Mouse (Mus musculus) forebrain, embryonic 16.5 days (tissue): Measurements from ENCODE around the gene Thegl. TPM values are rescaled to one million over a fixed set of nuclear protein-coding genes. Genes with fewer than 3 reads are reported as not detected.
A peak's percentile ranks its signal among the peaks of the same experiment; 100 is the strongest.

Experiments
- ATAC-seq: fragments of 200-750 bp; cut with Nextera tagmentation; 2 replicates; pipeline ENCODE4 v1.8.0; 2017; ENCODE audit warnings: mild to moderate bottlenecking, moderate library complexity
- H3K27ac ChIP-seq: fragments of 300-500 bp; sonication (generic); 2 replicates; pipeline ENCODE4 v1.5.1; 2014; ENCODE audit warnings: low read length, control low read depth
- H3K27me3 ChIP-seq: fragments of 300-500 bp; sonication (generic); replicated peaks from 2 replicates; pipeline ENCODE4 v1.6.1; 2014; ENCODE audit warnings: low read length; ENCODE audit not compliant: control insufficient read depth, insufficient read depth
- H3K36me3 ChIP-seq: fragments of 300-500 bp; sonication (generic); 2 replicates; pipeline ENCODE4 v1.6.1; 2014; ENCODE audit not compliant: control insufficient read depth, insufficient read depth
- H3K4me1 ChIP-seq: fragments of 300-500 bp; sonication (generic); replicated peaks from 2 replicates; pipeline ENCODE4 v1.6.1; 2014; ENCODE audit warnings: low read length; ENCODE audit not compliant: control insufficient read depth, insufficient read depth
- H3K4me2 ChIP-seq: fragments of 300-500 bp; sonication (generic); 2 replicates; pipeline ENCODE4 v1.6.1; 2014; ENCODE audit warnings: mild to moderate bottlenecking, low read length, control low read depth
- H3K4me3 ChIP-seq: fragments of 300-500 bp; sonication (generic); replicated peaks from 2 replicates; pipeline ENCODE4 v1.5.1; 2014; ENCODE audit warnings: mild to moderate bottlenecking, low read length, control low read depth
- H3K9ac ChIP-seq: fragments of 300-500 bp; sonication (generic); replicated peaks from 2 replicates; pipeline ENCODE4 v1.6.1; 2014; ENCODE audit warnings: low read depth, low read length, control low read depth
- H3K9me3 ChIP-seq: fragments of 300-500 bp; sonication (generic); 2 replicates; pipeline ENCODE4 v1.6.1; 2016; ENCODE audit warnings: low read length; ENCODE audit not compliant: control insufficient read depth
- WGBS: fragments of 180-500 bp; shearing (Covaris S2); extraction: QIAGEN DNeasy Blood & Tissue Kit; methylation state at CpG from one replicate; pipeline ENCODE4 v1.1.7; 2014; 5-methylcytosine and 5-hydroxymethylcytosine counted together
- polyA plus RNA-seq: library from polyadenylated mRNA; unstranded; fragments of >200 nt; fragmentation: Nextera tagmentation; extraction: Ambion mirVana; gene quantifications from 2 replicates; pipeline ENCODE4 v1.2.1, GENCODE M21; 2015

The Thegl gene
- polyA plus RNA-seq, 1 experiment from 2014 or later, result 0.80 TPM

DNA sequence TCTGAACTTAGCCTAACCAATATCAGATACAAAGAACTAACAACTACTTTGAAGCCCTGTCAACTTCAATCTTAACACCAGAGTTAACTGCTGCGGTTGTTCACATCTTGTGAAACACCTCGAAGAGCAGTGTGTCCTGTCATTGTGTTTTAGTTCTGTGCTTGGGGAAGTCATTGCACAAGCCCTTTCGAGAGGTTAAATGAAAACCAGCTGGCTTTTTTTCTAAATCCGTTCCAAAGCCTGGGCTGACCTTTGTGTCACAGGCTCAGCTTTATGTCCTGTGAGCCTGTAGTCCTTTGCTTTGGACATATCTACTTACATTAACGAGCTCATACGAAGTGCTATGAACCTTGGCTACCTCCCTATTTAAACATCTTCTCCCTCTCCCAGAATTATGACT, 81.9 kb downstream of the Thegl start:
- no peaks in the 10 kb centered on the region for H3K36me3 ChIP-seq
- no peak for ATAC-seq
- H3K9ac ChIP-seq, result no peak overlapping the region
- 36% methylated on average over 6 of the region's 6 CpGs for WGBS
- peaks cover 5% of the 10 kb centered on the region for H3K4me1 ChIP-seq
- no peak overlapping the region for H3K4me2 ChIP-seq
- no peak overlapping the region for H3K27ac ChIP-seq
- H3K27me3 ChIP-seq, result peaks cover 11% of the 10 kb centered on the region
- H3K9me3 ChIP-seq, result no peaks in the 10 kb centered on the region
- no peak overlapping the region for H3K4me3 ChIP-seq

DNA sequence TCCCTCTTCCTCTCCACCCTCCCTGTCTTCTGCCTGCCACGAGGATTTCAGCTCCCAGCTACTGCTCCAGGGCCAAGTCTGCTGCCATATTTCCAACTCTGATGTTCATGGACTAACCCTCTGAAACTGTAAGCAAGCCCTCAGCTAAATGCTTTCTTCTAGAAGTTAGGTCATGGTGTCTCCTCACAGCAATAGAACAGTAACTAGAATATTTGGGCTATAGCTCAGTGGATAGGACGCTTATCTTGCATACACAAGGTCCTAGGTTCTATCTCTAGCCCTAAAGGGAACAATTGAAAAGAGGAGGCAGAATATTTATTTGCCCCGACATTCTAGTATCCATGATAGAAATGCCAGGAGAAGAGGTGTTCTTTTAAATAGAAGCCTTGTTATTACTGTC, 83.1 kb downstream of the Thegl start:
- peaks cover 11% of the 10 kb centered on the region for H3K4me1 ChIP-seq
- H3K36me3 ChIP-seq, result no peaks in the 10 kb centered on the region
- H3K9me3 ChIP-seq, result no peaks in the 10 kb centered on the region
- no peak overlapping the region for H3K4me2 ChIP-seq
- 85% methylated on average over 3 of the region's 3 CpGs for WGBS
- H3K9ac ChIP-seq, result no peak overlapping the region
- no peak overlapping the region for H3K4me3 ChIP-seq
- ATAC-seq, result no peak
- peaks cover 9% of the 10 kb centered on the region for H3K27me3 ChIP-seq
- no peak overlapping the region for H3K27ac ChIP-seq

DNA sequence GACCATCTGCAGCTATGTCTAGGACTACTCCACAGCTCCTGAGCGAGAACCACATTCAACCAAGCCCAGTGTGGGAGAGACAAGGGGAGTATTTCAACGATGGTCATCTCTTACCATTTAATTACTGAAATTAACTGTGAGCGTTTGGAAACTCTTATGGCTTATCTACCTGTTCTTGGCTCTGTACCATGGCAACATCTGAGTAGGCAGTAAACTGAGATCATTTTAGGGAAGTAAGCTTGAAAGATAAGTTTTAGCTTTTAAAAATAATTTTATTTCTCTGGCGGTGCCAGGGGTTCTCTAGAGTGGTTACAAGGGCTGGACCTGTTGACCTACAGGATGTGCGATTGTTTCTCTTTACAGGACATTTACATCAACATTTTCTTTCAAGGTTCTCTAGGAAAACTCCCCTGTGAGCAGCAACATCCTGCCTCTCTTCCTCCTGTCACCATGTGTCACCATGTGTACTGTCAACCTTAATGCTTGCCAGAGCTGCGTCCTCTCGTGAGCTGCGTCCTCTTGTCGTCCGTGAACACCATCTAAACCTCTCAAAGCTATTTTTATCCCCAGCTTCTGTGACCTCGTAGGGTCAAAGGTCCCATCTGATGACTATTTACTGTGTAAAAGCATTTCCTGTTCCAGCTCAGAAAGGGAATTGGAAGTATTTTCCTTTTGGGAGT, 83.6 kb downstream of the Thegl start:
- ATAC-seq, result no peak
- H3K4me2 ChIP-seq, result no peak overlapping the region
- no peaks in the 10 kb centered on the region for H3K36me3 ChIP-seq
- peaks cover 9% of the 10 kb centered on the region for H3K27me3 ChIP-seq
- 89% methylated on average over 11 of the region's 11 CpGs for WGBS
- H3K27ac ChIP-seq, result no peak overlapping the region
- H3K4me1 ChIP-seq, result peaks cover 7% of the 10 kb centered on the region
- no peak overlapping the region for H3K9ac ChIP-seq
- no peak overlapping the region for H3K4me3 ChIP-seq
- H3K9me3 ChIP-seq, result no peaks in the 10 kb centered on the region

DNA sequence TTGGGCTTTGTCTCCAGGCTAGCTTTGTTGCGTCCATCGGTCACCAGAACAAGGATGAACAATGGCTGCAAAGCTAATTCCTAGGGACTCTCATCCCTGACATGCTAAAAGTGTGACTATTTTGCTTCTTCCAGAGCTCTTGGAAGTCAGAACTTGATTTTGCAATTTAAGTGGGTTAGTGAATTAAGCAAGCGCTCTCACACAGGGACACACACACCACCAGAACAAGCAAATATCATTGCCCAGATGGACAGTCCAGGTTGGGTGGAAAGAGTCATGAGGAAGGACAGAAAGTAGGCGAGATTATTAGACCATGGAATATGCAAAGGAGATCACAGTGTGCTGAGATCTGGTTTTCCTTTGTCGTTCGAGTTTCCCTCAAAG, 84.2 kb downstream of the Thegl start:
- H3K27me3 ChIP-seq, result peaks cover 9% of the 10 kb centered on the region
- no peak for ATAC-seq

DNA sequence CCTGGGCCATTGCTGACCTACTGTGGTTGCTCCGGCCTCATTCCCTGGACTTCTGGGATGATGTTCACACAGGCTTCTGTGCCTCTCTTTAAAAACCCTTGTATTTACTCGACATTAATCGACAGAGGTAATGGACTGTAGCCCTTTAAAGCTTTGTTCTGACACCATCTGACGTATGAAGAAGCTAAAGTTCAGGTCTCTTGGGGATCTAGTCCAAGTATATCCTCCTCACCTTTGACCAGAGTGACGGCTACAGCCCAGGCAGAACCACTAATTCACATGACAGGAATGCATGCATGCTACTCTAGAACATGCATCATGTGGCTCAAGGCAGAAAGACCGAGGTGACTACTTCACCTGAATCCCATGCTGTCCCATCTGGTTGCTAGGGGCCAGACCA, 84.9 kb downstream of the Thegl start:
- Histone ChIP-seq H3K4me2 (no peak overlapping the region), H3K27me3 (peaks cover 8% of the 10 kb centered on the region)
- WGBS, result 89% methylated on average over 6 of the region's 6 CpGs

More for the DNA sequence above, 84.2 kb downstream of the Thegl start:
- H3K9ac ChIP-seq, result no peak overlapping the region
- no peak overlapping the region for H3K4me3 ChIP-seq
- peaks cover 7% of the 10 kb centered on the region for H3K4me1 ChIP-seq
- no peaks in the 10 kb centered on the region for H3K9me3 ChIP-seq
- WGBS, result 90% methylated on average over 6 of the region's 6 CpGs
- H3K36me3 ChIP-seq, result no peaks in the 10 kb centered on the region
- no peak overlapping the region for H3K27ac ChIP-seq
- H3K4me2 ChIP-seq, result no peak overlapping the region

DNA sequence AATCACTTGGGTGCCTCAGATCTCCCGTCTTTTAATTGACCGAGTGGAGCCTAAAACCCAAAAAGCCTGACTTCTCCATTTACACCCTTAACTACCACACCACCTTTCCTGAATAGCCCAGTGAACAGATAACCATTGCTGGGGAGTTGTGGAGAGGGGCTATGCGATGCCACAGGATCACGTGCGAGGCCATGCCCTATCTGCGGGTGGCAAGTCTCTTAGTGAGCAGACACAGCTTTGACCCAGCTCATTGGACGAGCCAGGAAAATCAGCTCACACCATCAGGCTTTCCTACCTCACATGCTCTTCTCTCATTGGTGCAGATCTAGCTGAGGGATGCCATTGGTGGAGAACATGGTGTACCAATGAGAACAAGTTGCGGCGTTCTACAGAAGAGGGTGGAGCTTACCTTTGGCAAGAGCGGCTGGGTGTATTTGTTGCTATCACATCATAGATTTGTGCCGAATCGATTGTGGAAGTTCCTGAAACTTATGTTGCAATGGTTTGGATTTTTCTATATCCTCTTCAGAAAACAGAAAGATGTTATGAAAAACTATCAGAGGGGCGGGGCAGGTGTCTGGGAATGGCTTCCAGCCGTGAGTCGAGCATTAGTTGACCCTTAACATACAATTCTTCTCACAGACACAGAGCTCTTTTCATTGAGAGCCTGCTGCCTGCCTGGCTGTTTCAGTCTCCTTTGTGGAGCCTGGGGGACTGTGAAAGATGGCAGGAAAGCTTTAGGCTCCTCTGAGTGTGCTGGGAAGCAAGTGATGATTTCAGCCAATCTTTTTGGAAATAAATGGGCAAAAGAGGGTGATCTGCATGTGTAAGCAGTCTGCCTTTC, 86.9 kb downstream of the Thegl start:
- no peak overlapping the region for H3K4me2 ChIP-seq
- H3K9ac ChIP-seq, result no peak overlapping the region
- WGBS, result 57% methylated on average over 15 of the region's 15 CpGs
- H3K9me3 ChIP-seq, result no peaks in the 10 kb centered on the region
- H3K4me3 ChIP-seq, result no peak overlapping the region
- no peak overlapping the region for H3K27ac ChIP-seq
- peaks cover 3% of the 10 kb centered on the region; the same call in 1 of the 2 replicates for H3K27me3 ChIP-seq
- peak; percentile 68 for ATAC-seq
- peaks cover 7% of the 10 kb centered on the region for H3K4me1 ChIP-seq
- H3K36me3 ChIP-seq, result no peaks in the 10 kb centered on the region

More for the DNA sequence above, 84.9 kb downstream of the Thegl start:
- Histone ChIP-seq H3K27ac (no peak overlapping the region), H3K9ac (no peak overlapping the region), H3K9me3 (no peaks in the 10 kb centered on the region), H3K4me3 (no peak overlapping the region), H3K4me1 (peaks cover 7% of the 10 kb centered on the region), H3K36me3 (no peaks in the 10 kb centered on the region)
- ATAC-seq, result no peak

DNA sequence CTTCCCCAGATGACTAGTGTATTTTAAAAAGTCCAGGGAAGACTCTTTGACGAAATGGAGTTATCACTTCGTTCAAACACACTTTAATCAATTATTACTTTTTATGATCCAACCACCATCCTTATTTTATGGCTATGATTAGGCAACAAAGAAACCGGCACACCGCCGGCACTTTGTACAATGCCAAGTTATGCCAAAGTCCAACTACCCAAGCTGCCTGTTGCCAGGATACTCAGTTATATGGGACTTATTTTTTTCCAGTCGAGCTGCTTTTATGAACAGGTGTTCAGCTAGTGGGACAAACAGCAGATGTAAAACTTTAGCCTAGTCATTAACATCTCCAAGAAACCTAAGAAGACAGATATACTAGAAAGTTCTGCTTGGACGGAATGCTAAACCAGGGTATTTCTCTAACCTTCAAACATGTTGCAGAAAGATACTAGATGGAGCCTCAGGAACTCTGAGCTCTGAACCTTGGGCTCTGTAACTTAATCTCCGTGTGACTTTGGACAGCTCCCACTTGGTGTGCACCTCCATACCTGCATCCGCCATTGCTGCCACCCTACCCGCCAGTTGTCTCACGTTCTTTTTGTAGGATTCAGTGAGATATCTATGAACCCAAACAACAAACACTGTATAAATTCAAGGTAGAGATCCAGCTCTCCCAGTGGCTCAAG, 91.5 kb downstream of the Thegl start:
- Histone ChIP-seq H3K9ac (no peak overlapping the region), H3K9me3 (no peaks in the 10 kb centered on the region), H3K4me2 (no peak overlapping the region), H3K27me3 (no peaks in the 10 kb centered on the region), H3K36me3 (no peaks in the 10 kb centered on the region), H3K27ac (no peak overlapping the region), H3K4me3 (no peak overlapping the region), H3K4me1 (peaks cover 7% of the 10 kb centered on the region)
- no peak for ATAC-seq
- 92% methylated on average over 11 of the region's 11 CpGs for WGBS

DNA sequence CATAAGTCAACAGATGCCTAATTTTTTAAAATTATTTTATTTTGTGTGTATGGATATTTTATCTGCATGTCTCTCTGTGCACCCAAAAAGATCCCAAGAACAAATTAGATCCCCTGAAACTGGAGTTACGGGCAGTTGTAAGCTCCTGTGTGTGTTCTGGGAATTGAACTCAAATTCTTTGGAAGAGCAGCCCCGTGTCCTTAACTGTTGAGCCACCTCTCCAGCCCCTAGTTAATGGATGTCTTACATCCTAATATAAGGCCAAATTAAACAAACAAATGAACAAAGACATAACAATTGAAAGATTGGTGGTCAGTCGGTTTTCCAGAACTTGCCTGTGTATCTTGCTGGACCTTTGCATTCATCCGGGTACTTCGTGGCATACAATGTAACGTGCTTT, 93.0 kb downstream of the Thegl start:
- no peak overlapping the region for H3K4me2 ChIP-seq
- WGBS, result 95% methylated on average over 6 of the region's 6 CpGs
- no peak for ATAC-seq
- no peak overlapping the region for H3K4me3 ChIP-seq
- no peaks in the 10 kb centered on the region for H3K36me3 ChIP-seq
- H3K27ac ChIP-seq, result no peak overlapping the region
- H3K9me3 ChIP-seq, result no peaks in the 10 kb centered on the region
- H3K4me1 ChIP-seq, result peaks cover under 1% of the 10 kb centered on the region; the same call in 1 of the 2 replicates
- no peak overlapping the region for H3K9ac ChIP-seq
- no peaks in the 10 kb centered on the region for H3K27me3 ChIP-seq

DNA sequence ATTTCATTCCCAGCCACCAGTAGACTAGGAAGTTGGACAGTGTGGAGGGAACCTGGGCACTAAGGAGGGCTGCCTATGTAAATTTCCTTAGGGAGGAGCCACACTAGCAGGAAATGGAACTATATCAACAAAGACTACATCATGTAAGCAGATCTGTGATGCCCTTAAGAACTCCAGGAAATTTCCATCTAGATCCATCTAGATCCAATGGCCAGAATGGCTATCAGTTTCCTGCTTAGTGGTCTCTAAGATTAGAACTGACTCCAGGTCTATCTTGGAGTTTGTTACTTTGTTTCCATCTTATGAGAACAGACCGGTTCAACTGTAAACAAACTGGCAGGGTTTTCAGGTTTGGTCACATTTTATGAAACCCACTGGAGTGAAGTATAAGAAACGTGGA, 94.0 kb downstream of the Thegl start:
- H3K27me3 ChIP-seq, result no peaks in the 10 kb centered on the region
- H3K4me1 ChIP-seq, result peaks cover 4% of the 10 kb centered on the region
- no peaks in the 10 kb centered on the region for H3K9me3 ChIP-seq
- H3K27ac ChIP-seq, result no peak overlapping the region
- no peak for ATAC-seq
- no peaks in the 10 kb centered on the region for H3K36me3 ChIP-seq
- no peak overlapping the region for H3K9ac ChIP-seq
- H3K4me3 ChIP-seq, result no peak overlapping the region
- 81% methylated on average over 2 of the region's 2 CpGs for WGBS
- H3K4me2 ChIP-seq, result no peak overlapping the region
